Mouse (Mus musculus) cerebellum, adult 2 months (tissue): ENCODE measurements around the gene Ripor1.

ENCODE experiments used
- CTCF ChIP-seq: fragments of 200-500 bp; IDR thresholded peaks from 2 replicates; pipeline ENCODE4 v1.5.1; 2011; ENCODE audit warnings: low read depth, mild to moderate bottlenecking, control low read depth, low read length, moderate library complexity, borderline replicate concordance; ENCODE audit not compliant: insufficient read depth
- POLR2A ChIP-seq: fragments of 200-500 bp; IDR thresholded peaks from 2 replicates; pipeline ENCODE4 v1.6.1; 2011; ENCODE audit warnings: low read length, control low read depth, borderline replicate concordance; ENCODE audit not compliant: insufficient read depth

DNA sequence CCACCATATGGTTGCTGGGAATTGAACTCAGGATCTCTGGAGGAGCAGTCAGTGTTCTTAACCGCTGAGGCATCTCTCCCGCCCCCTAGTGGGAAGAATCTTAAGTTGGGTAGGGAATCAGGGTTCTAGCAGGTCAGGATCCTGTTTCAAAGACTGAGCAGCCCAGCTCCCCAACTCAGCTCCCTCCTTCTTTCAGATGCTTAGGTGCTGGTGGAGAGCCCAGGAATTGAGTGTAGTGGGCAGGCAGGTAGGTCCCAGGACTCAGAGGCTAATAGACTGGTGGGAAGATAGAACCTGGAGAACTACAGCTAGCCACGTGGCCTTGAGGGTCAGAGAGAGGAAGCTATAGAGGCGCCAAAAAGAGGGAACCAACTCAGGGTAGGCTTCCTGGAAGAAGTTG is 2.6 kb downstream of the Ripor1 start:
- 0 out of 2 replicates have a peak, but pooled peaks have one; percentile 24 for TF ChIP-seq CTCF
- TF ChIP-seq POLR2A: no peak
